Mouse (Mus musculus) retina, postnatal 1 day (tissue): ENCODE data around the gene Fam216b.

Experiments used
- DNase-seq: peaks from one replicate; pipeline ENCODE4 v3.0.0-alpha.2; 2012

Gene Fam216b

DNA sequence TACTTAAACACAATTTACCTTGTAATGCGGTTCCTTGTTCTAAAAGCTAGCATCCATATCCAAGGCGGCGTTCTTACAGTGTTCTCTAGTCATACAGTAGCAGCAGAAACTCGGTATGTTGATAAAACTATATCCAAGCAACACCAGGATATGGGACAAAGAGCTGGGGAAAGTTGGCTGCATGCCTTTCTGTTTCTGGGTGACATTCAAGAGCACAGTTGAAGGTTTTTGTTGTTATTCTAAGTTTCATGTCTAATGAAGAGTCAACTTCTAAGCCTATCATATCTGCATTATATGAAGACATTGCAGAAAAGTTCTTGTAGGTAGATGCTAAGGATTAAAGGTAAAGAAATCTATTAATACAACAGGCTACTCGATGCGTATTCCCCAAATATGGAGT lies at the start of gene Fam216b:
Gene Fam216b (minus strand): TSS at position 101 of the 400 bp plus-strand sequence.
- no peak for DNase-seq

DNA sequence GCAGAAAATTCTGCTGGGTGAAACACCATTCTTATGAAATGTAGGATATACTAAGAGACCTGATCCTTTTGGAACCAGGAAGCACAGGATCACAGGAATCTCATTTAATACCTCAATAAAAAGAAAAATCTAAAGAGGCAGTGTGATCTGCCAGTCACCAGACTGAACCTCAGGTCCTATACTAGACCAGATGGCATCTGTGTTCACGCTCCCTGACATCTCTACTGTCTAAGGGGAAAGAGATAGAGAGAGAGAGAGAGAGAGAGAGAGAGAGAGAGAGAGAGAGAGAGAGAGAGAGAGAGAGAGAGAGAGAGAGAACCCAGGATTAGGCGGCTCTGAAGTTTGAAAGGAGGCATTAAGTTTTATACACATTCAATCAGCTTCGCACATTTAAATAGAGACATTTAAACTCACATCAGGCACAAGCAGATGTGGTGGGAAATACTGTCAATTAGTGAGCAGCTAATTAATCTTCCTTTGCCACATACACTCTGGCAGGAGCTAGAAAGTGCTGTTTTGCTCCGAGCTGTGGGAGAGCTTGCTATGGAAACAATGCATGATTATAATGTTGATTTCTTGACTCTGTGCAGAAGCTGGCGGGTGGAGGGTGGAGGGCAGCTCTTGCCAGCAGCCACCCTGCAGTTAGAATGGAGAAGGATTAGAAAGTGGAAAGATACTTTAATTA lies 43.7 kb upstream of the Fam216b start:
- no peak for DNase-seq

DNA sequence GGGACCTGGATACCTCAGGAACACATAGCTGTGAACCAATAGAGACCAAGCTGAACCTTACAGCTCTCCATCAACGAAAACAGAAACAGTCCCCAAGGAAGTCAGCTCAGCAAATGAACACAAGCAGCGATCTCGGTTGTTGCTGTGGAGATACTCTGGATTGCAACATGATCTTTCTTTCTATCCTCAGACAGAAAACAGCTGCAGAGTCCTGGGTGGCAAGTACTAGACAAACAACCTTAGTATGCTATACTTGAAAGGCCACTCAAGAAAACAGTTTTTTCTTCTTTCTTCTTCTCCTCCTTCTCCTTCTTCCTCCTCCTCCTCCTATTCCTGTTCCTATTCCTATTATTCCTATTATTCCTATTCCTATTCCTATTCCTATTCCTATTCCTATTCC lies 37.9 kb upstream of the Fam216b start:
- no peak for DNase-seq

DNA sequence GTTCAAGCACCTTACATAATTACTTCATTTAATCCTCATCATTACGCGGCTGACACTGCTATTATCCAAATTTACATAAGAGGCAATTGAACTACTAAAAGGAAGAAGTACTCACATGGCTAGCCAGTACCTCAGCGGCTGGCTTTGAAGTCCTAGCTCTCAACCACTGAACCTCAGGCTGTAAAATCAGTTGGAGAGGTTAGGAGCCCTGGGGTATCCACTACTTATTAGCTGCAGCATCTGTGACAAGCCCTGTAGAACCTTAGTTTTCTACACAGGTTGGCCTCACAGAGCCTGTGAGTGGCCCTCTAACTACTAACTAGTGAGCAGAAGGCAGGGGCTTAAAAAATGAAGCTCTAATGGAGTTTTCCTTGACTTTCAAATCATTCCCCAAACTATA lies 31.5 kb upstream of the Fam216b start:
- DNase-seq: no peak

DNA sequence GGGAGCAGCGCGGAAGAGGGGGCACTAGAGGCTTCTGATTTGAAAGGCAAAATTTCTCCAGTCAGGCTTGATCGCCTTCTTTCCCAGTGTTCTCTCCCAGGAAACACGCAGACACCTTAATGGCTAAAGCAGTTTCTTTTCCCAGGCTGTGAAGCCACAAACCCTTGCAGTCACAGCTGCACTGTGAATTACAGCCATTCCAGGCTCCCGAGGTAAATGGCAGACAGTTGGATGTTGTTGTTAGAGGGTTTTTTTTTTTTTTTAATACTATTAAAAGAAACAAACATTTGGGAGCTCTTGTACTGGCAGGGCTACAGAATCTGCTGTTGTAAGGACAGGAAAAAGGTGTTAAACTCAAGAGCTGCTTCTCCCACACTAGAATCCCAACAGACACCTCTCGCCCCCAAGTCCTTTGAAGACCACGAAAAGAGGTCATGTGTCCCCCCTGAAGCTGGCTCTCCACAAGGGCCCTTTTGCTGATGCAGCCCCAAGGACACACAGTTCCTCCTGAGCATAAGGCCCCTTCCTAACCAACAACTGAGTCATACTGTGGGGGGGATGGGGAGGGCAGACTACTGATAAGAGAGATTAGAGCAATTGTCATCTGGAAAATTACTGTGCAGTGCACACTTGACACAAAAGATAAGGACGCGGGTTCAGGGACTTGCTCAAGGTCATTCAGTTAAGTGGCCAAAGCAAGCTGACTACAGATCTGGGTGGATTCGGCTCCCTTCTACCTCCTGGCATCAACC lies 30.8 kb upstream of the Fam216b start:
- no peak for DNase-seq

DNA sequence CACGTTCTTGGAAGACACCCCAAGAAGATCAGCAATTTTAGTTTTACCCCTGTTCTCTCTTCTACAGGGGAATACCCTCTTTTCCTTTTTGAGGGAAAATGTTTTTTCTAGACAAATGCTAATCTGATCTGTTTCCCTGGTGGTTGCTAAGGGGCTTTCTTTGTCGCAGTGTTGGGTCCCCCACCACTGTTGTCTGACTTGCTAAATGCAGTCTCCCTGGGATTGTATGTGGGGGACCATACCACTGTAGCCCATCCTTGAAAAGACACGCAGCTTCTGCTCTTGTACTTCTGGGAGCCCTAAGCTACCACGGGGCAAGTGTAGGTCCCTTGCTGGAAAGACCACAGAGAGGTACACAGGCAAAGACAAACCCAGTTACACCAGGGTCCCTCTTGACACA lies 28.9 kb upstream of the Fam216b start:
- no peak for DNase-seq

DNA sequence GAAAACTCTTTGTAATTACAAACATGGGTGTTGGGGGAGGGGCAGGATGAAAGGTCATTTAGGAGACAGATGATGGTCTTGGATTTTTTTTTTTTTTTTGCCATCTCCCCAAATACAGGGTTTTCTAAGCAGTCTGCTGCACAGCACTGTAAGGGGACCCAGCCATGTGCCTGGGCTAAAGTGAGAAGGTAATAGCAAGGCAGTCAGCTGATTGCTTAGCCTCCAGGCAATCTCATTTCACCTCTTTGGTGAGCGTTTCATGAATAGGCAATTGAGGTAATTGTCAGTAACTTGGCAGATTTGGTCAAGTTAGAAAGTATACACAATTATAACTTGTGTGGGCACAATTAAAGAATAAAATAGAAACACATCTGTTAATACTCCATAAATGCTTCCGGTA lies 28.5 kb upstream of the Fam216b start:
- DNase-seq: no peak

DNA sequence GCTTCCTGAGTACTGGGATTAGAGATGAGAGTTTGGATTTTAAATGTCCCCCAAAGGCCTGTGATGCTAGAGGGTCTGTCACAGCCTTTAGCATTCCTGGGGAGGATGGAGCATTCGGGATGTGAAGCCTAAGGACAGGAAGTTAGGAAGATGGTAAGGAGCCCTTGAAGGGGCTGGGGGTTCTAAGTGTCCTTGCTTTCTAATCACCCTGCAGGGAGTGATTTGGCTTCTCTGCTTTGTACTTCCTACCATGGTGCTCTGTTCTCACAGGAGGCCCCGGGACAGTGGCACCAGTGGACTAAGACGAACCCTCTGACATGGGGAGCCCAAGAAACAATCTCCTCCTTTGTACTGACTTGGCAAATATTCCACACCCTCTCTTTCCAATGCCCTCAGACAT lies 23.7 kb upstream of the Fam216b start:
- DNase-seq: no peak

DNA sequence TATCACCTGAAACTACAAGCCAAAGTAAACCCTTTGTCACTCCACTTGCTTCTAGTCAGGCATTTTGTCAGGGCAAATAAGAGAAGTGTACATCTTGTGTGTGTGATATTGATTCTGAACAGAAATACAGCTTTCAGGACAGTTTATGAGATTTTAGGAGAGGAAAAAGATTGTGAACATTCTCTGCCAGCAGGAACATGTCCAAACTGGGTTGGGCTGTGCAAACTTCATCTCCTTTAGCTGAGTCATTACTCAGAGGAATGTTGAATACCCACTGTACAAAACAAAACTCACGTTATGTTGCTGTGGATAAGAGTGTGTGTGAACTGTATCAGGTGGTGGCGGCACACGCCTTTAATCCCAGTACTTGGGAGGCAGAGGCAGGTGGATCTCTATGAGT lies 22.1 kb upstream of the Fam216b start:
- no peak for DNase-seq

DNA sequence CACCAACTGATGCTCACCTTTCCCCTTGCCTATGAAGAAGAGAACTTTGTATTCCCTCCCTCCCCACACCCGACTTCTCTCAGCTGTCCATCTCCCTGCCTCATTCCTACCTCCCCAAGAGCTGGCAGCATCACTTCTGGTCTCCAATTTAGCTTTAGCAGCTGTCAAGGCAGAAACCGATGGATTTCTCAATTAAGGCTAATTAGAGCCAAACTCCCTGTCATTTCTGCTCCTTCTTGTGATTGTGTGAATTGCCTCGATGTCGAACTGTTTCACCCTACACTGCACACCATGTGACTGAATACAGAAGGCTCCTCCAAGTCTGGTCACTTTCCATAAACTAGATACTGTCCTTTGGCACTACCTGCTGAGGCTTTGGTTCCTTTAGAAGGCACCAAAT lies 20.6 kb upstream of the Fam216b start:
- DNase-seq: peak; percentile 13

DNA sequence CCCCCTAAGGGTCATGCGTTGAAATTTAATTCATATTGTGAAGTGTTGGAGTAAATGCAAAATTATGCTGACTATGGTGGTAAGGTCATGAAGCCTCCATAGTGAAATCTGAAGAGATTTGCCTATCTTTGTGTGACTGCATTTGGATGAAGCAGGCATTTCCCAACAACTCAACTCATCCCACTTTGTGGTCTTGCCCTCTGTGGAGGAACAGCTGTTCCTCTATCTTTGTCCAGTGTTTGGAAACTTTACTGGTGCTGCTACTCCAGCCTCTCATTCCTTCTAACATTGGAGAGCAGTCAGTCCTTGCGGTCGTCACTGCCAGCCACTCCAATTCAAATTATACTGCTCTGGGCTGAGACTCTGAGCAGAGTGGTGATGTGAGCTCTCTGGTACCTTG lies 19.6 kb upstream of the Fam216b start:
- no peak for DNase-seq

DNA sequence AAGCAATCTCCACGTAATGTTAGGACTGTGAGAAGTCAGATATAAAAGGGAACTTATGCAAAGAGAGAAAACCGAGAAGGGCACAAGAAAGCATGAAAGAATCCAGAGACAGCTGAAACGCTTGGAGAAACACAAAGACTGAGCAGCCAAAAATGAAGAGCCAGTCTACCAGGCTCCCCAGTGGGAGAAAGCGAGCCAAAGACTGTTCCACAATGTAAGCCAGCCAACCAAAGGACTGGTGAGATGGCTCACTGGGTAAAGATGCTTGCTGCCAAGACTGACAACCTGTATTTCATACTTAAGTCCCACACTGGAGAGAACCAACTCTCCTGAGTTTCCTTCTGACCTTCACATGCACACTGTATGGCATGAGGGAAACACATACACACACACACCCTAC lies 784 bp upstream of the Fam216b start:
- DNase-seq: no peak

DNA sequence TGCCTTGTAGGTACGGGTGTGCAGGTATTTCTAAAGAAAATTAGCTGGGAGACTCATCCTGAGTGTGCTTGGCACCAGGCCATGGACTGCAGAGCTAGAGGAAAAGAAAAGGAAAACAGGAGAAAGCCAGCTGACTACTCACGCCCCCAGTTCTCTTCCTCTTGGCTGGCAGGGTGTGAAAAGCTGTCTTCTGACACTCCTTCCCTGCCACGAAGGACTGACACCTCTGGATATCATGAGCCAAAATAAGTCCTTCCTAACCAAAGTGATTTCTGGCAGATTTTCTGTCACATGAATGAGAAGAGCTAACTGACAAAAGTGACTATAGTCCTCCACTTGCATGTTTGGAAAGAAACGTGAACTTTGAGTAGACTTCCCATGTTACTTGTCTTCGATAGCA lies 5.3 kb downstream of the Fam216b start:
- DNase-seq: no peak

DNA sequence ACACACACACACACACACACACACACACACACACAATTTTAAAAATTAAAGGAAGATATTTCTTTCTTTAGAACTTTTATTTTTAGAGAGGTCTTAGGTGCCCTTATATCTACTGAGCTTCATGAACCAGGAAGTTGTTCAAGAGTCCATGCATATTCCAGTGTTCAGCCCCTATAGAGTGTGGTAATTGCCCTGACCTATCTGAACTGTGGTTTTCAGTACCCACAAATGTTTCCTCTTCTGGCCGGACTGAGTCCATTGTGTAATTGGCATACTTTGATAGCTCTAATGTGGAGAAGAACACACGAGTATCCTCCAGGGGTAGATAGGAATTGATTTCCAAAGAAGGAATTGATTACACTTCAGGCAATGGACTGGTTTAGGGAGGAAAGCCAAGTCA lies 11.3 kb downstream of the Fam216b start:
- no peak for DNase-seq

DNA sequence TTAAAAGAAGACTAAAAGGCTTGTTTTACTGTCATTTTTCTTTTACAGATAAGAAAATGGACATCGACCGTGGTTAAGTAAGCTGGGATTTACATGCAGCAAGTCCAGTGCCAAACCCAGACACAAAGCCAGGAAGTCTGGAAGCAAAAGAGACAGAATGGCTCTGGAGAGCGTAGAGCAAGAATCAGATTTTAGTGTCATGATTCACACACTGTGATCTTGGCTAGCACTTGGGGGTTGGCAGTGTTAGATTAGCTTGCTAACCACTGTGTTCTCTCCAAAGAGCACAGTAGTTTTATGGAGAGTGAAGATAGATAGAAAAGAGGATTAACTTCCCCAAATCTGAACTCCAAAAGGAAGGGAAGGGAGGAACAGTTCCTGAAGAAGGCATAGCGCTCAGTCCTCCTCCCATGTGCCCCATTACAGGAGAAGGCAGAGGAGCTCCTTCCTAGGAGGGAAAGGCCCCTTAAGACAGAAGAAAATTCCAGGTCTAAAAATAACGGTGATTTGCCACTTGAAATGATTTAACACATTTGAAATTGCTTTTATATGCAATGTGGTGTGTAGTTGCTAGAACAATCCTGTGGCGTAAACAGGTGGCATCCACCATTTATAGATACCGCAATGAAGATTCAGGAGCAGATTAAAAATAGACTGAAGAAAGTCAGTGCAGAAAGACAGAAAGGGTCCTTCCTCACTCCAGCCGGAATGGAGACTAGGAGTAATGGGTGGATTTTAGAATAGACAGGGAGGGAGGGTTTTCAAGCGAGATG lies 22.7 kb downstream of the Fam216b start:
- DNase-seq: no peak

DNA sequence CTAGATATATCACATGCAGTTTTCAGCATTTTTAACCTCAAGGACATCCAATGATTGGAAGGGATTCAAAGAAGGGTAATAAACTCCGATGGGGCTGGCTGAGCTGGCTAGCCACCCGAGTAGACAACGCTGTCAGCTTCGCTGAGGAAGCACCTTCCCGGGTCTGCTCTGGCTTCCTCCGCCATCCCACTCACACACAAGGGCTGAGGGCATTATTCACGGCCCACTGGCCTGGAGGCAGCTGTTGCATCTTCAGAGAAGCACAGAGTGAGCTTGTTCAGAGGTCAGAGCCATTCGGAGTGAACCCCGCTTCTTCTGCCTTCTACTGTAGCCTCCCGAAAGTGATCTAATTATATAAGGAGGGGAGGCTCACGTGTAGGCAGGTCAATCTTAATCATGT lies 26.3 kb downstream of the Fam216b start:
- DNase-seq: peak; percentile 78

DNA sequence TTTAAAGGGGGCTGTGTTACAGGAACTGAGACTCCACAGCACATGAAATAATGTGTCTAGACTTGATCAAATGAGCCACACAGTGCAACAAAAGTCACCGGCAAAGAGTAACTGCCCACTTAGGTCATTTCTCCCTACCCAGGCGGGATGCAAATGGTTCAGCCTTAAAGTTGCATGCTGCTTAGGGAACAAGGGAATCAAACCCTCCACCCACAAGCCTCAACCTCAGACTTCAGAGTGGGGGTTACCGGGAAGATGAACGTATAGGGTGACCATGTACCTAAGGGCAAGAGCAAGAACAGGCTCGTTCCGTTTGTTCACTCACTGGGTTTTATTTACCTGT lies 28.2 kb downstream of the Fam216b start:
- DNase-seq: peak; percentile 39

DNA sequence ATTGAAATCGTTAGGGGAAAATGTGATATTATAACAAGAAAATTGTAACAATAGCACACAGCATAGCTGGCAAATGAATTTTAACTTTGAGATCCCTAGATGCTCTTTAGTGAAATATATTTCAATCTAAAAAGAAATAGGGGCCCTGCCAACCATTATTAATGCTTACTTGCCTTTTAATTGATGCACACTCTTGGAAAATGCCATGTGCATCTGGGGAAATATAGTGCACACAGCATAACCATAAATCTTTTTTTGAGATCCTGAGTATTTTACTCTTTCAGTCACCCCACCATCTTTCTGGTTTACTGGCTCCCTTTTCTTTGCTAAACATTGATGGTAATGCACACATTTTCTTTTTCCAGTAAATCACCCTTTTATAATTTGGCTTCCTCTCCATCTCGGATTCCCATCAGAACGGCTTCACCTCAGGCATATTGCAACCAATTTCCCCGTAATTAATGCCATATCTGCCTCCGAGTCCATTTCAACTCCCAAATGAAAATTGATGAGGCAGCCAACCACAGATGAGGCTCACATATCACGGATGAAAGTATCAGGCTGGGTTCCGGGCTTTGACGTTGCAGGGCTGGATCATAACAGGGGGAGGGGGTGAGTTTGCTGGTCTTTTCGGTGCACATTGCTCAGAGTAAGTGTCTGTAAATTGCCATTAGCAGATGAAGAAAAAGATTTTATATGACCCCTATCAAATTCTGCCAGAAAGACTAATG lies 28.8 kb downstream of the Fam216b start:
- DNase-seq: peak; percentile 71

DNA sequence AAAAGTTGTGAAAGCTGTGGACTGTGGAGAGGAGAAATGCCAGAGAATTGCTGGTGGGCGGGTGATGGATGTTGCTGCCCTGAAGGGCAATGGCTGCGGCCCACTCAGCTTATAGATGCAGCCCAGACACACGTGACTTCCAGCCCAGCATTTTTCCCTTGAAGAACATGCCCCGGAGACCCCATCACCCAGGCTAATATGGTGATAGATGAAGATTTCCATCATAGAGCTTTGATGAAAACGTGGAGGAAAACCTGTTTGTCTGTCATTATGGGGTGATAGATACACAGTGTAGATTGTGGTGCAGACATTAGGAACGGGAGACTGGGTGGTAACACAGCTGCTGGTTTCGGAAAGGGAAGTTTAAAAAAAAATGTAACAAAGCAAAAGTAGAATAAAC lies 31.4 kb downstream of the Fam216b start:
- no peak for DNase-seq

DNA sequence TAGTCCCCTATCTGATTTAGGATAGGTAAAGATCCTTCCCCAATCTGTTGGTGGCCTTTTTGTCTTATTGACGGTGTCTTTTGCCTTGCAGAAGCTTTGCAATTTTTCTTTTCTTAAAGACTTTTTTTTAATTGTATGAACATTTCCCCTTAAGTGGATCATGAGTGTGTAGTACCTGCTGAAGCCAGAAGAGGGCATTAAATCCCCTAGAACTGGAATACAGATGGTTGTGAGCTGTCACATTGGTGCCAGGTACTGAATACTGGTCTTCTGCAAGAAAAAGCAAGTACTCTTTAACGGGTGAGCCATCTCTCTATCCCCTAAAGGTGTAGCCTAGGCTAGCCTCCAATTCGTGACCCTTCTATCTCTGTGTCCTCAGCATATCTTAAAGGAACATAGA lies 32.4 kb downstream of the Fam216b start:
- DNase-seq: no peak

DNA sequence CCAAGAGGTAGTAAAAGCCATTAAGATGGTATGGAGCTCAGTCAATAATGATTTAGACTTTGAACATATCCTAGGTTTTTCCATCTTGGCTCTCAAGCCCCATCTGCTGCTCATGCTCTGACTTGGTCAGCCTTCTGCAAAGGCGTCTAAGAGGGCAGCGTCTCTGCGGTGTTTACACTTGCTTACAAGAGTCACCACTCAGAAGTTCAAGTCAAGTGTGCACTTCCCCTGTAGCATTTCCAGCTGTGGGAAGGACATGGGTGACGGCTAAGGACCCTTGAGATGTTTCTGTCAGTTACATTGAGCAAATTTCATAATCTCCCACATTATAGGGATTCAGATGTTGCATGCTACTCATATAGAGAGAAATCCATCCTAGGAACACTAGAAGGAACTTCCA lies 40.1 kb downstream of the Fam216b start:
- DNase-seq: no peak

DNA sequence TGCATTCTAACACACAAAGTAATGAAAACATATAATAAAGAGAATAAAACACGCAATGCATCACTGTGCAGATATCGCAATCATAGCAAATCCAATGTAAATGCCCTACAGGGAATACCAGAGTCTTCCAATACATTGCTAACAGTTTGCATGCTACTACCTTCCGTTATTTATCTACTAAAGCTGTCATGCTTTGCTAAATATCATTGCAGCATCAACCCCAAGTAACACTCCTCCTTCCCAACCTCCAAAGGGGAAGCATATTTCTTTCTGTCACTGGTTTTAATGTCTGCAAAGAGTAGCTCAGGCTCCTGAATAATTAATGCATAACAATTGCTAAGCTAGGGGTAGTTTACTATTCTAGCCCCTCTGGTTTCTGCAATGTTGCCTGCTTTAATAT lies 40.5 kb downstream of the Fam216b start:
- DNase-seq: no peak

DNA sequence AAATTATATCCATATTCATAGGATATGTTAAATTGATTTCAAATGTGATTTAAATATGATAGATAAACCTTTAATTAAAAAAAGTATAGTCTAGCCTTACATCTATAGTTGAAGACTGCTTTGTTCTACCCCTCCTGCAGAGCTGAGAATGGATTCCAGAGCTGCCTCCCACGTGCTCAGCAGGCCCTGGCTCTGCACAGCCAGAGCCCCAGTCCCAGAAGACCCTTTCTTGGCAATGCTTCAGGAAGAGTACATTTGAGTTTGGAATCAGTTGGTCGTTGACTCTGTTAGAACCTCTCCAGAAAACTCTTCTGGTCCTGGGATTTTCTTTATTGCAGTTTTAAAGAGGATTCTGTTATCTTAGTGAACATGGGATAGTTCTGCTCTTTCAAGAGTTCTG lies 45.7 kb downstream of the Fam216b start:
- no peak for DNase-seq
